Mouse (Mus musculus) small intestine, adult 2 months (tissue): ENCODE measurements around the gene Actl11. TPM values are rescaled to one million over a fixed set of nuclear protein-coding genes. Genes with fewer than 3 reads are reported as not detected.
A peak's percentile ranks its signal among the peaks of the same experiment; 100 is the strongest.

ENCODE experiments used
- H3K27ac ChIP-seq: fragments of 200-500 bp; 2 replicates; pipeline ENCODE4 v1.5.1; 2012; ENCODE audit warnings: low read depth, low read length, control low read depth, inconsistent platforms; ENCODE audit not compliant: insufficient read depth
- H3K27me3 ChIP-seq: fragments of 200-500 bp; 2 replicates; pipeline ENCODE4 v1.6.1; 2012; ENCODE audit warnings: mild to moderate bottlenecking, moderate library complexity, low read length, inconsistent platforms; ENCODE audit not compliant: control insufficient read depth, insufficient read depth
- H3K36me3 ChIP-seq: fragments of 200-500 bp; 2 replicates; pipeline ENCODE4 v1.6.1; 2012; ENCODE audit warnings: mild to moderate bottlenecking, low read length, control low read depth, inconsistent platforms; ENCODE audit not compliant: control insufficient read depth, insufficient read depth
- H3K4me1 ChIP-seq: fragments of 200-500 bp; 2 replicates; pipeline ENCODE4 v1.6.1; 2012; ENCODE audit warnings: low read length, inconsistent platforms, mixed read lengths; ENCODE audit not compliant: control insufficient read depth, insufficient read depth, insufficient read length
- H3K4me3 ChIP-seq: fragments of 200-500 bp; 2 replicates; pipeline ENCODE4 v1.5.1; 2012; ENCODE audit warnings: low read depth, mild to moderate bottlenecking, control low read depth, inconsistent platforms, low read length, moderate library complexity
- CTCF ChIP-seq: fragments of 200-500 bp; IDR thresholded peaks from 2 replicates; pipeline ENCODE4 v1.5.1; 2012; ENCODE audit warnings: low read depth, mild to moderate bottlenecking, control low read depth, inconsistent platforms, low read length, moderate library complexity, mixed read lengths; ENCODE audit not compliant: insufficient replicate concordance, insufficient read length; ENCODE audit errors: extremely low read depth
- POLR2A ChIP-seq: fragments of 200-500 bp; IDR thresholded peaks from 2 replicates; pipeline ENCODE4 v1.6.1; 2012; ENCODE audit warnings: low read depth, mild to moderate bottlenecking, control low read depth, inconsistent platforms, low read length, moderate library complexity
- WGBS: fragments of 180-500 bp; shearing (Covaris S2); methylation state at CpG from one replicate; pipeline ENCODE4 v1.1.7; 2018; 5-methylcytosine and 5-hydroxymethylcytosine counted together
- polyA plus RNA-seq: library from polyadenylated mRNA; depleted of rRNA; stranded (reverse); fragments of >200 nt; gene quantifications from 2 replicates; pipeline ENCODE4 v1.2.3, GENCODE M21; 2012

The Actl11 gene
- polyA plus RNA-seq, 1 experiment: not detected

GRCm38 (mm10) chr9:107923956-107924355 is 4.3 kb upstream of the Actl11 start:
- Histone ChIP-seq H3K36me3 (peaks cover 20% of the 10 kb centered on the region), H3K27me3 (no peaks in the 10 kb centered on the region), H3K4me1 (no peaks in the 10 kb centered on the region), H3K27ac (no peak overlapping the region), H3K4me3 (no peak overlapping the region)
- 60% methylated on average over 6 of the region's 6 CpGs for WGBS
- TF ChIP-seq POLR2A (no peak), CTCF (no peak)

- TF ChIP-seq POLR2A: no peak
- no peak for TF ChIP-seq CTCF
- H3K27me3 ChIP-seq: no peaks in the 10 kb centered on the region
- H3K27ac ChIP-seq: no peak overlapping the region
- H3K36me3 ChIP-seq: peaks cover 10% of the 10 kb centered on the region
- no peak overlapping the region for H3K4me3 ChIP-seq
- WGBS: 64% methylated on average over 3 of the region's 3 CpGs
- H3K4me1 ChIP-seq: no peaks in the 10 kb centered on the region
Observed at GRCm38 (mm10) chr9:107925251-107925650, 3.0 kb upstream of the Actl11 start.

- H3K36me3 ChIP-seq: 0 out of 2 replicates have a peak, but pooled peaks cover 4% of the 10 kb centered on the region
- peaks cover 13% of the 10 kb centered on the region for H3K4me1 ChIP-seq
- no peak overlapping the region for H3K4me3 ChIP-seq
- TF ChIP-seq POLR2A (no peak), CTCF (no peak)
- 47% methylated on average over 9 of the region's 9 CpGs for WGBS
- no peak overlapping the region for H3K27ac ChIP-seq
- no peaks in the 10 kb centered on the region for H3K27me3 ChIP-seq
Observed at GRCm38 (mm10) chr9:107926920-107927420, 1.3 kb upstream of the Actl11 start.

GRCm38 (mm10) chr9:107927749-107928148 is 520 bp upstream of the Actl11 start:
- no peak for TF ChIP-seq POLR2A
- no peak for TF ChIP-seq CTCF
- Histone ChIP-seq H3K36me3 (0 out of 2 replicates have a peak, but pooled peaks cover 4% of the 10 kb centered on the region), H3K27me3 (no peaks in the 10 kb centered on the region), H3K27ac (no peak overlapping the region), H3K4me3 (no peak overlapping the region), H3K4me1 (peaks cover 16% of the 10 kb centered on the region)
- 86% methylated on average over 5 of the region's 5 CpGs for WGBS

- 68% methylated on average over 4 of the region's 4 CpGs for WGBS
- TF ChIP-seq CTCF: no peak
- TF ChIP-seq POLR2A: no peak
- no peak overlapping the region for H3K4me3 ChIP-seq
Observed at GRCm38 (mm10) chr9:107932221-107932620, 4.0 kb downstream of the Actl11 start.

GRCm38 (mm10) chr9:107934146-107934545 is 5.9 kb downstream of the Actl11 start:
- WGBS: 86% methylated on average over 11 of the region's 11 CpGs
- Histone ChIP-seq H3K27me3 (peaks cover 14% of the 10 kb centered on the region), H3K4me1 (peaks cover 20% of the 10 kb centered on the region), H3K27ac (no peak overlapping the region), H3K36me3 (no peaks in the 10 kb centered on the region), H3K4me3 (no peak overlapping the region)
- TF ChIP-seq CTCF: no peak
- no peak for TF ChIP-seq POLR2A

More at GRCm38 (mm10) chr9:107932221-107932620, 4.0 kb downstream of the Actl11 start:
- Histone ChIP-seq H3K27ac (no peak overlapping the region), H3K36me3 (no peaks in the 10 kb centered on the region), H3K27me3 (peaks cover 14% of the 10 kb centered on the region), H3K4me1 (peaks cover 20% of the 10 kb centered on the region)

GRCm38 (mm10) chr9:107935374-107935773 is 7.1 kb downstream of the Actl11 start, which contains the start of gene Camkv:
TSS of gene Camkv (plus strand) at chr9:107935674.
- H3K27ac ChIP-seq: no peak within 1 kb of the TSS
- 40% methylated on average over 3 of the region's 3 CpGs for WGBS
- peak within 1 kb of the TSS; percentile 27 for H3K4me3 ChIP-seq
- TF ChIP-seq POLR2A (no peak), CTCF (no peak)
- H3K36me3 ChIP-seq: no peaks in the 10 kb centered on the region
- H3K27me3 ChIP-seq: peaks cover 14% of the 10 kb centered on the region
- peaks cover 20% of the 10 kb centered on the region for H3K4me1 ChIP-seq
